Mouse (Mus musculus) right cerebral cortex, adult 2 months (tissue): ENCODE results near the gene AC109138.7.

Source experiments
- DNase-seq, 2 experiments: peaks; one replicate each; pipeline ENCODE4 v3.0.0; 2021 to 2022; ENCODE audit warnings: low spot score in 2 of 2

Gene AC109138.7

DNA sequence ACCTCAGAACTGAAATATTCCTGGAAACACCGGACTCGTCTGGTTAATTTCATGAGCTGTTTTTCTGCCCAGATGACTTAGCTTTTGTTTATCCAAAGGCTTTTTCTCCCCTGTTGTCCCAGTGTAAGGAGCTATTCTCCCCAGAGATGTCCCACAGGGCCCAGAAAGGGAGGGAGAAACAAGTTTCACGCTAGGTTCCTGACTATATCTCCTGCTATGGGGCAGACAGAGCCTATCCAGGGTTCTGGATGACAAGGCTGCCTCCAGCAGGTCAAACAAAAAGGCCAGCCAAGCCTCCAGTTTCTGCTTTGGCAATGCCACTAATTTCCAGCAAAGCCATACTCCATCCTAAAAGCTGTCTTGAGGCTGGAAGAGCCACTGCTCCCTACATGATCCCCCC, 3.7 kb downstream of the AC109138.7 start:
- no peak for DNase-seq

- DNase-seq, result no peak
Measured at GRCm38 (mm10) chr19:4218293-4218692, 4.1 kb downstream of the AC109138.7 start.

GRCm38 (mm10) chr19:4218784-4219183, 4.6 kb downstream of the AC109138.7 start:
- DNase-seq, result no peak

GRCm38 (mm10) chr19:4219943-4220342, 5.8 kb downstream of the AC109138.7 start:
- DNase-seq, result no peak

- DNase-seq, result no peak
Measured at GRCm38 (mm10) chr19:4220416-4220815, 6.3 kb downstream of the AC109138.7 start.

DNA sequence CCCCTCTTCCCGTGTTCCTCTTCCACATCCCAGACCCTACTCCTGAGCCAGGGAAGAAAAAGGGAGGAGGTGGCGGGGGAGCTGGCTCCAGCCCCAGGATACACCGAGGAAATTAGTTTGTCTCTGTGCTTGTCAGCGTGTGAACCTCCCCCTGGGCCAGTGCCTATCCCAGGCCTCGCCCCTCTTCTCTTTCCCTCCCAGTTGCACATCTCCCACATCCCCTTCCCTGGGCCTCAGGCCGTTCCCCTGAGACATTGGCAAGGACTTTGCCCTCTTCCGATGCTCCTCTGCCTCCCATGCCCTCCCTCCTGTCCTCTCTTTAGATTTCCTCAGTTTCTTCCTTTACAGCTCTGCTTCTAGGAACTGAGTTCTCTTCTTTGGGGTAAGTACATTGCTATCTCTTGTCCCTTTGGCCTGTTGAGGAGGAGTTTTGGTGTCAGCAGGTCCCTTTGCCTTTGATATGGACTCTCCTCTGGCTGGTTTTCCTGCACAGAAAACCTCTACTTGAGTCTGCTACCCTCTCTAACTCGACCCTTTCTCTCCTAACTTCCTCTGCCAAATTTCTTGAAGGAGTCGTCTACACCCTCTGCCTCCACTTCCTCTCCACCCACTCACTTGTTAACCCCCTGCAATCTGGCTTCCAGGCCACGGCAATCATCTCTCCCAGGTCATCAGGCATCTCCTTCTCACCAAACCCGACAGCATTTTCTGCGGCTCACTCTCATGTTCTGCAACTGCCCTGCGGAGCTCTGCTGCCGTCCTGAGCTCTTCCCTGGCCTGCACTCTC, 7.0 kb downstream of the AC109138.7 start:
- DNase-seq, result no peak

GRCm38 (mm10) chr19:4222165-4222564, 8.0 kb downstream of the AC109138.7 start:
- no peak for DNase-seq

GRCm38 (mm10) chr19:4226779-4227178, 12.6 kb downstream of the AC109138.7 start:
- DNase-seq, result no peak

DNA sequence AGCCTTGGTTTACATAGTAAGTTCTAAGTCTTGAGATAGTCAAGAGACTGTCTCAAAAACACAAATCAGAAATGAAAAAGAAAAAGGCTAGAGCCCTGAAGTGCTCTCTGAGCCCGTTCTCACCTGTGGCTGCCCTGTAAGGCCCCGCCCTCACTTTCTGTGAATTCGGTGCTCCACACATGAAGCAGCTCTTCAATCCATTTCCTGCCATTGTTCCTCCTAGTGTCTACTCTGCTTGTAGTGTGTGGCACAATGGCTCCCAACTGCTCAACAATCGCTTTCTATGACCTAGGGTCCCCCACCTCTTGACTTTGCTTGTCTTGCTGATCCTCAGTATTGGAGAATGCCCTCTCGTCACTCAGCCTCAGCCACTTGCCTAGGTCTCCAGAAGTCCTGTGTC, 13.3 kb downstream of the AC109138.7 start:
- DNase-seq, result no peak

DNA sequence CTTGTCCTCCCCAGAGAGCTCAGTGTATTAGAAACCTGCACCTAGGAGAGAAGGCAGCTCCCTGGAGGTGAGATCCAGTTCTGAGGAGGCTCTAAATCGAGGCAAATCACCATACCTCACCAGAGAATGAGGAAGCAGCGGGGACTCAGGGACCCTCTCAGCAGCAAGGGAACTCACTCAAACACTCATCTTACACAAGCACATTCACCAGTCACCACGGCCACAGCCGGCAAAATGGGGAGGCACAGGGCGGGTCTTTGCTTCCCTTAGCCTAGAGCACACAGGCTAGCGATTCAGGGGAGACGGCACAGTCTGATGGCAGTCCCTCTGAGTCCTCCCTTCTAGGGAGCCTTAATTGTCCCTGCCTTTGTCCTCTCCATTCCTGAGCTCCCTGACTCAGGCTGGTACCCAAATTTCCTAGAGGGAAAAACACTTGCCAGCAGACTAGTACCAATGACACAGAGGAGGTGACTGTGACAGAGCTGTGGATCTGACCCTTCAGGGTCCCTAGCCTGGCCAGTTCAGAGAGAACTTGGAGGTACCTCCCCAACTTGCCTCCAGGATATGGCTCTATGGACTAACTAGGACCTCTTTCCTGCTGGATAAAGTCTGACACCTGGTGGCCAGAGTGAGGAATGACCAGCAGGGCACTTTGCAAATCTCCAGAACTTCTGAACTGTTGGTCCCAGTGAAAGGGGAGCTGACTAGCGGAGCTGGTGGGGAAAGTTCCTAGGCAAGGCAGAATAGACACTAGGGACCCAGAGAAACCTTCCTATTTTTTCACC, 13.9 kb downstream of the AC109138.7 start:
- peak; percentile 72 to 80 for DNase-seq

DNA sequence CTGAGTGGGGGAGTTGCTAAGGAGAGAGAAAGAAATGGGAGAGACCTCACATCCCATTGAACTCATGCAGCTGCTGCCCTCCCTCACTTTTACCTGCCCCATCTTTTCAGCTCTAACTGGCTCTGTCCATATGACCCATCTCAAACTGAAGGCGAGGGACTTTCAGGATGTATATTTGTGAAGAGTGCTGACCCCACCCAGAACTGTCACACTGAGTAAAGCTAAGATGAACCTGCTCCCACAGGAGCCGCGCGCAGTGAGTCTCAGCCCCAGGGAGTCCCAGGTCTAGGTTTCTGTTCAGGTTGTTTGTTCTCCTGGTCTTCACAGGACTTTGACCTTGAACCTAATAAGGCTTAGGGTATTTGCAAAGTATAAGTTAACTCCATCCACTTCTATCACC, 14.7 kb downstream of the AC109138.7 start:
- no peak for DNase-seq

DNA sequence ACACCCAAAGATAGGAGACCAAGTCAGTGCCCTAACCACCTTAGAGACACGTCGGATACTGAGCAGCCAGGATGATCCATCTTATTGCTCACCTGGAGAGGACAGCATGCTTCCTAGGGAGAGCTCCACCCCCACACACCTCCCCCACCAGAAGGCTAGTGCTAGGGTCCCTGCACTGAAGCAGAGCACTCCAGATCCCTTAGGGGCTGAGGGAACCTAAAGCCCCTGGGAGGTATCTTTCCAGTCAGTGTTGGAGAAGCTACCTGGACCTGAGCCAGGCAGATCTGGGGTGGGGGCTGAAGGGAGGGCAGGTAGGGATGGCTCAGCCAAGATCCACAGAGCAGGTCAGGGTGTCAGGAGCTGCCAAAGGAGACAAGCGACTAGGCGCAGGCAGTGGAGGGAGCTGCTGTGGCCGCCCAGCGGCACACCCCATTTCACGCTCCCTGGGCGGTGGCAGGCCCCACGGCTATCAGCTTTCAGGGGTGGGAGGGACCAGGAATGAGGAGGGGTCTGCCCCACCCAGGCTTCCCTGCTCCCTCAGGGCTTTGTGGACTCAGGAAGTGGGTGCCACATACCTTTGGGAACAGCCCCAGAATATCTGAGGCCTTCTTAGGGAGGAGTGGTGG, 15.4 kb downstream of the AC109138.7 start:
- no peak for DNase-seq

DNA sequence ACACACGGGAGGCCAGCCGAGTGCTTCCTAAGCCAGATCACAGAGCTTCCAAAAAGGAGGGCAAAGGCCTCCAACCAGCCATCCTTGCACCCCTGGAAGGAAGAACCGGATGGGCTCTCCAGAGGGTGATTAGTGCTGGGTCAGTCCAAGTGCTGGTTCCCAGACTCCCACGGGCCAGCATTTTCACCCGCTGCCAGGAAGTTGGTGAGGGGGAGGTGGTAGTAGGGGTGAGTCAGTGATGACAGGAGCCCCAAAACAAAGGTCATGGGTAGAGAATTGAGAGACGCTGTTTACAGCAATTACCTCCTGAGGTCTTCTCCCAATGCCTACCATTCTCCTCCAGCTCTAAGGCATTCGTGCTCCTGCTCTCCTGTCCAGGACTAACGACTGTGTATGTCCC, 16.3 kb downstream of the AC109138.7 start:
- DNase-seq, result no peak

- DNase-seq, result peak; percentile 98 to 99
Measured at GRCm38 (mm10) chr19:4231253-4232185, 17.4 kb downstream of the AC109138.7 start, which contains the start of gene Pold4. Gene Pold4, plus strand, starts transcription at chr19:4231899.

GRCm38 (mm10) chr19:4232186-4232572, 18.0 kb downstream of the AC109138.7 start:
- no peak for DNase-seq

DNA sequence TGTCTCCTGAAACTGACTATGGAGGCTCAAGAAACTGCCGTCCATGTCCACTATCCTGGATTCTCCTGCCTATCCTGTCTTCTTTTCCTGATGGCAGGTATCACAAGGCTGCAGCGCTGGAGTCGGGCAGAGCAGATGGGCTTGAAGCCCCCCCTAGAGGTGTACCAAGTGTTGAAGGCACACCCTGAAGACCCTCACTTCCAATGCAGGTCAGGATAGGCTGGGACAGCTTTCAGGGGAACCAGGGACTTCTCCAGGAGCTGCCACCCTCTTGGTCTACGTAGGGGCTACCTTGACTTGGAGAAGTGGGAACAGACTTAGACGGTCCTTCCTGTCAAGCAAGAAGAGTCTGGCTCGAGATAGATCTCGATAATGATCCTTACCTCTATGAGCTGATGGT, 18.5 kb downstream of the AC109138.7 start:
- no peak for DNase-seq

GRCm38 (mm10) chr19:4234548-4234947, 20.4 kb downstream of the AC109138.7 start:
- DNase-seq, result no peak

GRCm38 (mm10) chr19:4240247-4240668, 26.1 kb downstream of the AC109138.7 start:
- DNase-seq, result no peak

GRCm38 (mm10) chr19:4242416-4242815, 28.3 kb downstream of the AC109138.7 start:
- no peak for DNase-seq

GRCm38 (mm10) chr19:4244775-4245174, 30.6 kb downstream of the AC109138.7 start:
- no peak for DNase-seq

- DNase-seq, result no peak
Measured at GRCm38 (mm10) chr19:4247010-4247409, 32.9 kb downstream of the AC109138.7 start.
